Mouse (Mus musculus): ENCODE data around the gene Klhl26.
A peak's percentile ranks its signal among the peaks of the same experiment; 100 is the strongest.

The Klhl26 gene

DNA sequence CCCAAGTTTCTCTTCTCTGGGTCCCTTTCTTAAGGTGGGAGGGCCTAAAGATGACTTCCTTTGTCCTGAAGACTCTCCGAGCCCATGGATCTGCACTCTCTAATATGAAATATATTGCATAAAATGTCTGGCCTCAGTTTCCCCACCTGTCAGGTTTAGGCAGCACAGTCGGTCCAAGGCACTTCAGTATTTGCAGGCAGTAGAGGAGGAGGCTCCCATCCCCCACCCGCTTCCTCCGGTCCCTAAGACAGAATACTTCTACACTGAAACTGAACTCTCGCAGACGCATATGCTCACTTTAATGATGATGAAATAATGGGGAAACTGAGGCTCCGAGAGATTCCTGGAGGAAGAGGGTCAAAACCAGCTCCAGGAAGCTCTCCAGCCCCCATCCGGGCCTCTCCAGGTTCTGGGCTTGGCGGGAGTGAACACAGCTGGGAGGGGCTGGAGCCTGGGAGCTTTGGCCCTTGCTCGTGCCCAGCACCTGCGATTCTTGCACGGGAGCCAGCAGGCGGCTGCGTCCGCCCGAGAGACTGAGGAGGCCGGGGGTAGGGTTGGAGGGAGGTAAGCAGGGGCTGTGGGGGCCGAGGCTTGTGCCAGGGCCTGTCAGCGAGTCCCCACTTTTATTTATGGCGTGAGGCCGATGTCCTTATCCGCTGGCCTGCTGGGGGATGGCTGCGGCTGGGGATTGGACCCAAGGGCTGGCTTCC lies 25.2 kb upstream of the Klhl26 start:
- DNase-seq (ENCODE audit: extremely low spot score, low spot score) = no peak

DNA sequence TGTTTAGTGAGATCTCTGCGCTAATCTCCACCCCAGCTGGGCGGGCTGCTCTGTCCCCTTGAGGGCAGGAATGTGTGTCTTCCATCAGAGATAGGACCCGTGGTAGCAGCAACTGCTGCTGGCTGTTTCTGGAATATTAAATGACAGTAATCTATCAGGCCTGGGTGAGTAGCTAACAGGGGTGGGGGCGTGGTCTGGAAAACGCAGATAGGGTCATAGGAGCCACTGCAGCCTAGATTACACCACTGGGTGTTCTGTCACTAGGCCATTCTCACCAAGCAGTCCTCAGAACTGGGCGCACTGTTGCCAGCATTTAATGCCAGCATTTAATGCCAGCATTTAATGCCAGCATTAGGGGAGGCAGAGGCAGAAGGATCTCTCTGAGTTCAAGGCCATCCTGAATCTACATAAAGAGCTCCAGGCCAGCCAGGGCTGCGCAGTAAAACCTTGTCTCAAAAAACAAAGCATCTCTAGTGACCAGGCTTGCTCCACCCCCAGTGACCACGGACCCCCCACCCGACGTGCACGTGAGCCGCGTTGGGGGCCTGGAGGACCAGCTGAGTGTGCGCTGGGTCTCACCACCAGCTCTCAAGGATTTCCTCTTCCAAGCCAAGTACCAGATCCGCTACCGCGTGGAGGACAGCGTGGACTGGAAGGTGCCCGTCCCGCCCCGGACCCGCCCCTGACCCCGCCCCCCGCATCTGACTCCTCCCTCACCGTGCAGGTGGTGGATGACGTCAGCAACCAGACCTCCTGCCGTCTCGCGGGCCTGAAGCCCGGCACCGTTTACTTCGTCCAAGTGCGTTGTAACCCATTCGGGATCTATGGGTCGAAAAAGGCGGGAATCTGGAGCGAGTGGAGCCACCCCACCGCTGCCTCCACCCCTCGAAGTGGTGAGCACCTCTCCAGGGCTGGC lies 23.9 kb upstream of the Klhl26 start:
- no peak for DNase-seq (ENCODE audit: extremely low spot score, low spot score)

DNA sequence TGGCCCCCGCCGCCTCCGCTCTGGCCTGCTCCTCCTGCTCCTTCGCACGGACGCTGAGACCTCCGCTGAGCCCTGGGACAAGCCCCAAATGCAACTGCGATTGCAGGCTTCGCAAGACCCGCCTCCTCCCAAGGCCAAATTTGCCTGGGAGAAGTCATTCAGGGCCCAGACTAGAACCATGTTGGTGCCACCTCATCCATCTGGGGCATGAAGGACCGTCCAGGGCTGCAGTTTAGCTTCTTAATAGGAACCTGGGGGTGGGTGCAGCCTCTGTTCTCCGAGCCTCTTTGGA lies 18.9 kb upstream of the Klhl26 start:
- DNase-seq (ENCODE audit: extremely low spot score, low spot score) = peak; percentile 39

DNA sequence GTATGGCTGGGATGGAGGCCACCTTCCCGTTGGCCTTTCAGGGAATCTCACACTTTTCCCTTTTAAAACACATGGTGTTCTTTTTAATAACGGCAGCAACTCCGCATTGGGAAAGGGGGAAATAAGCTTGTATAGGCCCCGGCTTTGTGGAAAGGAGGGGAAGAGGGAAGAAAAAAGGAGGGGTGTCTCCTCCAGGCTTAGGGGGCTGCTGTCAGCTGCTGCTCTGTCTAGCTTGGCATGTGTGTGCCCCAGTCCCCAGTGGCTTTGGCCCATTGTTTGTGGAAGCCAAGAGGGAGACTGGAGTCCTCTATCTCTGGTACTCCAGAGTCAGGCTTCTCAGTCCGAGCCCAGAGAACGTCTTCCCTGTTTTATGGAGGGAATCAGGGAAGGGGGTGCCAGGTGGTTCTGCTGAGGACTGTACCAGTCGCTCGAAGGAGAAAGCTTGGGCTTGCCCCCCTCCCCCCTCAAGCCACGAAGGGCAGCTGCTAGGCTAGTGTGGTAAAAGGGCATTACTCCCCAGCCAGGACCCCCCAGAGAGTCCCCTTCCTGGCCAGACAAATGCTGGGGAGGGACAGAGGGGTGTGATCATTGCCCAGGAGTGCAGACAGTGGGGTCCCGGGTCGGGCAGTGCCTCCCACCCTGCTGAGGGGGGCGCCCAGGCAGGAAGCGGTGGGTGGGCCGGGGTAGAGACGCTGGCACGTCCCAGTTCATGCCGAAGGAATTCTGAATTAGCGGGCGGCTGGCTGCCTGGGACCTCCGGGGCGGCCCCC lies 18.4 kb upstream of the Klhl26 start:
- peak; percentile 45 for DNase-seq (ENCODE audit: extremely low spot score, low spot score)

GRCm38 (mm10) chr8:70494416-70494945 lies 17.7 kb upstream of the Klhl26 start:
- DNase-seq (ENCODE audit: extremely low spot score, low spot score) = peak; percentile 50

- DNase-seq (ENCODE audit: extremely low spot score, low spot score) = peak; percentile 50
These were observed 17.1 kb upstream of the Klhl26 start for GRCm38 (mm10) chr8:70493692-70494415.

- peak; percentile 49 for DNase-seq (ENCODE audit: extremely low spot score, low spot score)
These were observed 16.2 kb upstream of the Klhl26 start, which contains the start of gene Crlf1 for GRCm38 (mm10) chr8:70492664-70493640. Gene Crlf1 (plus strand): TSS chr8:70493158.

DNA sequence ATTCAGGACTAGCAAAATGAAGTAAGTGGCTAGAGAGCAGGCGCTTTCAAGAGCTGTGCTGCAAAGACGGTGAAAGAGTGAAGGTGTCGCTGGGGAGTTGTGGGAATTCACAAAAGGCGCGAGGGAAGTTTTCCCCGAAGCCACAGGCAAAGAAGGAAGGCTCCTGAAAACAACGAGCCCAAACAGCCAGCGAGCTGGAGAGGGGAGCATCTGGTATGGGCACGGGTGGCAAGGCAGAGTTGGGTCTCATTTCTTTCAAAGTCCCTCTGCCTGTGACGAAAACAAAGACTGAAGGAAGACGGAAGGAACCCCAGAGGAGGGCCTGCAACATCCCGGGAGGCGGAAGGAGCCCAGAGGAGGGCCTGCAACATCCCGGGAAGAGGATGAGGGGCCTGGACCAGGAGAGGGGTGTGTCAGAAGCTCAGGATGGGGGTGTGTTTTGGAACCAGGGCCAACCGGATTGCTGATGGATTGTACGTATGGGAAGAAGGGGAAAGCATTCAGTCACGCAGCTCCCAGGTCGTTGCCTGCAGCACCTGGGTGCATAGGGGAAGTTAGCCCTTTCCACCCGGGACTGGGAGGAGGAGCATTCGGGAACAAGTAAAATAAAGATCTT lies 14.2 kb upstream of the Klhl26 start:
- peak; percentile 59 for DNase-seq (ENCODE audit: extremely low spot score, low spot score)

GRCm38 (mm10) chr8:70490061-70490879 lies 13.5 kb upstream of the Klhl26 start:
- peak; percentile 38 for DNase-seq (ENCODE audit: extremely low spot score, low spot score)

GRCm38 (mm10) chr8:70489576-70489975 lies 12.8 kb upstream of the Klhl26 start:
- DNase-seq (ENCODE audit: extremely low spot score, low spot score) = no peak

GRCm38 (mm10) chr8:70488931-70489470 lies 12.2 kb upstream of the Klhl26 start:
- DNase-seq (ENCODE audit: extremely low spot score, low spot score) = peak; percentile 52

DNA sequence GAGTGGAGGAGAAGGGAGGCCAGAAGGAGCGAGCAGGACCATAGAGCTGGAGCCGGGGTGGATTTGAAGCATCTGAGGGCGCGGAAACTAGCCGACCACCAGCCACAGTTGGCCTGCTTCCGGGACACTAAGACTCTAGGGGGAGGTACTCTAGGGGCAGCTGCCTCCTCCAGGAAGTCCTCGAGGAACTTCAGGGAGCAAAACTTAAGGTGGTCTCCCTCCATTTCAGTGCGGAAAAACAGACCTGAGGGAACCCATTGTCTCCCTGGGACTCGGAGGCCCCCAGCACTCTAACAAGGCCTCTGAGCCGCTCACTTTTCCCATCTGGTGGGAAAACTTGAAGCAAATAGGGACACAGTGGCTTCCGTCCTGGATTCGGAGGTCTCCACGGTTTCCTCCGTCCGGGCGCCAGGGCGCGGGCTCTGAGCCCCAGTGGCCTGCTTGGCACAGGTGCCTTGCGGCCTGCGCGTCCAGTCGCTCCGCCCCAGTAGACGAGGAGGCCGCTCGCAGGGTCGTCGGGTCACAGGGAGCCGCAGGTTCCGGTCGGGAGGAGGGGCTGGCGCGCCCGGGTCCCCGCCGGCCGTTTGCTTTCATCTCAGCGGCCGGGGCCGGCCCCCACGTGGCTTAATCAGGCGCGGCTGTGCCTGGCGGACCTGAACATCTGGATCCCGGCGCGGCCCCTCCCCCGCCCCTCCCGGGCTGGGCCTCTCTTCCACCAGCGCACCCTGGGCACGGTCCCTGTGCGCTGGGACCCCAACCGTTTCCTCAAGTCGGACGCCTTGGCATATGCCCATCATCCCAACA lies 11.4 kb upstream of the Klhl26 start:
- DNase-seq (ENCODE audit: extremely low spot score, low spot score) = peak; percentile 76

DNA sequence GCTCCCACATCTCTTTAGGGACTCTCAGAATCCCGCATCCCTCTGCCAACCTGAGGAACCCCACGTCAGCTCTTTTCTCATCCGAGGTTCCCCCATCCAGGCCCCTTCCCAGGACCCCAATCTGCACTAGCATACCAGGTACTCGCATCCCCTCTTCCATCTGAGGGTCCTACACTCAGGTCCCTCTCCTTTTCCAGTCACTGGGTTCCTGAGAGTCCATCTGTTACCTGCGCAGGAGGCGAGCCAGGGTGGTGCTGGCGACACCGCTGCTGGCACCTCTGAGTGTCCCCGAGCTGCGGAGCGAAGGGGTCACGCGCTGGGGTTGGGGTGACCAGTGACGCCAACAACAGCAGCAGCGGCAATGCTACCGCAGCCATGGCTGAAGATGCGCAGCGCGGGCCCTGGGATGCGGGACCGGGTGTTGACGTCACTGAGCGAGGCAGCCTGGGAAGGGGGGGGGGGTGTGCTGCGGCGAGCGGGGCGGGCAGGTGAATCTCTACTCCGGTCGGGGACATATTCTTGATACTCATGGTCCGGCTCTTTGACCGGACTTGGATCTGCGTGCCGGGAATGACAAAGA lies 10.3 kb upstream of the Klhl26 start, which contains the start of gene Tmem59l:
Gene Tmem59l, minus strand, starts transcription at position 418 of the 580 bp plus-strand sequence.
- peak; percentile 37 for DNase-seq (ENCODE audit: extremely low spot score, low spot score)

DNA sequence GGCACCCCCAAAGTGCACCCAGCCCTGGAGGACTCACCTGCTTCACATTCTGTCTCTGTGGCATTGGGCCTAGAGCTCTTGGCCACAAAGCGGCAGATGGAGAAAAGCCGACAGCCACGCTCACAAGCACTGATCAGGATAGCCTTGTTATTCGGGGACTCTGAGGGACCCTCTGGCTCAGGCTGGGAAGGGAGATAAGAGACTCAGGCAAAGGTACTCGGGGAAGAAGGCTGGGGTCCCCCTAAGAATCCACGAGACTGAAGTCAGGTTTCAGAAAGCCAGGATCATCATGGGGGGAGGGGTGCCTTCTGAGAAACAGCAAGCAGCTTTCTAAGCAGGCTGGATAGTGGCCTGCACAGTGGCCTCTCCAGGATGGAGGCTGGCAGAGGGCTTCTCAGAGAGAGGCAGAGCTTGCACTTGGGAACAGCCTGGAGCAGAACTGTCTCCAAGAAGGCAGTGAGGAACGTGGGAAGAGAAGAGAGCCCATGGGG lies 9.5 kb upstream of the Klhl26 start:
- DNase-seq (ENCODE audit: extremely low spot score, low spot score) = no peak

- no peak for DNase-seq (ENCODE audit: extremely low spot score, low spot score)
These were observed 6.2 kb upstream of the Klhl26 start for GRCm38 (mm10) chr8:70482943-70483342.

DNA sequence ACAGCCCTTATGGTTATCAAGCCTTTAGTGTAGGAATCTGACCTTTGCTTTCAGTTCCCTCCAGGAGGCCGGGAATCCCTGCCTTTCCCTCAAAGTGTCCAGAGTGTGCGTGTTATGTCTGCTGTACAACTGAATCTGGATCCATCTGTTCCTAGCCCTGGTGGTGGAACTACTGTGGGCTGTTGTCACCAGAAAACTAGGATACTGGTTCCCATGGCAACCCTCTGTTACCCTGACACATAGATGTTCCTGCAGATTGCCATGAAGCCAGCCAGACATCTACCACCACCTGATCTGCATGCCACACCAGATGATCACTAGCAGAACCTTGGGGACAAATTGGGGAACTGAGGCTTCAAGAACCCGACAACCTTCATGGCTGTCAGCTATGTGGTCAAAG lies 5.1 kb upstream of the Klhl26 start:
- DNase-seq (ENCODE audit: extremely low spot score, low spot score) = no peak
